Mouse (Mus musculus): ENCODE results near the gene Ttc24. TPM values are rescaled to one million over a fixed set of nuclear protein-coding genes. Genes with fewer than 3 reads are reported as not detected.

Ttc24 gene
- total RNA-seq, 2 experiments from 2014 or later = not detected

- no peak for DNase-seq
Measured at GRCm38 (mm10) chr3:88077441-88077840, 663 bp downstream of the Ttc24 start.

DNA sequence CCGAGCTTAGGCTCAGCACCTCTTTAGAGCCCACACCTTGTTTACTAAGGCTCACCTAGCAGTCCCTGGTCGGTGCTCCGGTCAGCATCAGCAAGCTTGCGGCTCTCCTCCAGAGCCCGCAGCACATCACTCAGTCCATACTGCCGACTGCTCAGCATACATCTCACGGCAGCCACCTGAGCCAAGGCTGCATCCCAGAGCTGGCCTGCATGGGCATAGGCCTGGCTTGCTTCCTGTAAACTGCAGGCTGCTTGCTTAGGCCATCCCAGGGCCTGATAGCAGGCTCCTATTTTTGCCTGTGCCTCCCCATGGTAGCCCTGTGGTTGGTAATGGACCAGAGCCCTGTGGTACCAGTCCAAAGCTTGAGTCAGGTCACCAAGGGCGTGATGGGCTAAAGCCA lies 3.3 kb downstream of the Ttc24 start:
- no peak for DNase-seq

- DNase-seq = no peak
Measured at GRCm38 (mm10) chr3:88074351-88074750, 3.8 kb downstream of the Ttc24 start.

DNA sequence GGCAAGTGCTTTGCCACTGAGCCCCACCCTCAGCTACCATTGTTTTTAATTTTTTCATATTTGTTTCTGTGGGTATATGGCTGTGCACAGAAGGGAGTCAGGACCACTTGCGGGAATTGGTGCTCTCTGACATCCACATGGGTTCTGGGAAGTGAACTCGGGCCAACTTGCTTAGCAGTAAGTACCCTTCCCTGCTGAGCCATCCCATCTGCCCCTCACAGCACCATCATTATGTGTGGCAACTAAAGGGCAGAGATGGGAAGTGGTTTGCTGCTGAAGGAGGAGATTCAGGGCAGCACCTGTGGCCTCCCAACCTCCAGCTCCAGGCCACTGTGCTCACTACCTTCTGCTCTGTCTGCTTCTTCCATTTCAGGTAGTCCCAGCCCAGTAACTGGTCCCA lies 4.5 kb downstream of the Ttc24 start:
- DNase-seq = no peak

GRCm38 (mm10) chr3:88071783-88072182 lies 6.3 kb downstream of the Ttc24 start:
- peak; percentile 87 for DNase-seq

DNA sequence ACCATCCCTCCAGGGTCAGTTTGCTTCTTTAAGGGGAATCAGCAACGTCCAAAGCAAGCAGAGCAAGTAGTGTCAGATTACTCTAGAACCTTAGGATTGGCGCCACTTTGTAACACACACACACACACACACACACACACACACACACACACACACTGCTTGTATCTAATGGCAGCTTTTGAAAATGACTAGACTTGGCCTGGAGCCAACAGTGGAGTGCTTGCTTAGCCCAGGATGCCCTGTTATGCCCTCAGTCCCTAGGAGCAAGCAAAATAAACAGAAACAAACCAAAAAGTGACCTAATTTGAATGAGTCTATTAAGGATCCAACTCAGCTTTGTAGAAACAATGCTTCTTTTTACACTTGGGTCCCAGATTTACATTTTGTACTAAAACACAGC lies 9.7 kb downstream of the Ttc24 start:
- DNase-seq = no peak

DNA sequence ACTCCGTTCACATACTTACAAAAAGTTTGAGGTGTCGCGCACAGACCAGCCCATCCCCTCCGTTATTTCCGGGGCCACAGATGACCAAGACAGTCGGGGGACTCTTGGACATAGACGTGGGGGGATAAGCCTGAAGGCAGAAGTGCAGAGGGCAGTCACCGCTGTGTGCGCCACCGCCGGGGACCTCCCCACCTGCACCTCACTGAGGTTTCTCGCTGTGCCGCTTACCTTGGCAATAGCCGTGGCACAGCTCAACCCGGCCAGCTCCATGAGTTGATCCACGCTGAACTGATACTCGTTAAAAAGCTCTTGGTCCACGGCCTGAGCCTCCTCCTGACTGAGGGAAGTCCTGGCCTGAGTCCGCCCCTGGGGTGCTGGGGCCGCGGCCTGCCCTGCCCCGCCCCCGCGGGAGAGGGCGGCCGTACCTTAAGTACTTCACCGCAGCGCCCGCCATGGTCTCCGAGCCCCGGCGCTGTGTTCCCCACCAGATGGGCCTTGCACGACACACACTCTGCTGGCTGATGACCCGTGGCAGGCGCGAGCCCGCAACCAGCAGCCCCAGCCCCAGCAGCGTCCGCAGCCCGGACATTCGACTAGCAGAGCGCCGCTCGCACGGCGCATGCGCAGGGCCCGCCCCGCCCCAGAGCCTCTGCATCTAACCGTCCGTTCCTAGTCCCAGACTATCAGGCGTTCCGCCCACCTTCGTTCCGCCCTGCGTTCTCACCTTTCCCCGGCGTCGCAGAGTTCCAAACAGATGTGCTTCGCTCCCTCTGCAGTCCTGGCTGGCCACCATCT lies 20.0 kb downstream of the Ttc24 start, which contains the start of gene Naxe:
Naxe (minus strand) TSS at position 594 of the 795 bp plus-strand sequence.
- DNase-seq = peak; percentile 87

- no peak for DNase-seq
Measured at GRCm38 (mm10) chr3:88057030-88057429, 21.1 kb downstream of the Ttc24 start.

DNA sequence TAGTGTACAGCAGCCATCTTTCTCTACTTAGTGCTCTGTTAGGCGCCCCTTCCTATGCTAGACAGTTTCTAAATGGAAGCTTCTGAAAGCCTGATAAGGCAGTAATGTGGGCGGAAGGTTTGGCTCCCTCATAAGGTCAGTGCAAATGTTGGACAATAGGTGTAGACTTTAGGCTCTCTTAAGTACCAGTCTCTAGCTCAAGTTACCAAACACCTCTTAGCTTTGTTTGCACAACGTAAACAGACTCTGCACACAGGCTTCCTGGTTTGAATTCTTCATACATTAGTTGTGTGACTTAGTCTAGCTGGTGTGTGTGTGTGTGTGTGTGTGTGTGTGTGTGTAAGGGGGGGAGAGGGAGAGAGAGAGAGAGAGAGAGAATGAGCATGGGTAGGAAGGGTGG lies 28.6 kb downstream of the Ttc24 start:
- no peak for DNase-seq

DNA sequence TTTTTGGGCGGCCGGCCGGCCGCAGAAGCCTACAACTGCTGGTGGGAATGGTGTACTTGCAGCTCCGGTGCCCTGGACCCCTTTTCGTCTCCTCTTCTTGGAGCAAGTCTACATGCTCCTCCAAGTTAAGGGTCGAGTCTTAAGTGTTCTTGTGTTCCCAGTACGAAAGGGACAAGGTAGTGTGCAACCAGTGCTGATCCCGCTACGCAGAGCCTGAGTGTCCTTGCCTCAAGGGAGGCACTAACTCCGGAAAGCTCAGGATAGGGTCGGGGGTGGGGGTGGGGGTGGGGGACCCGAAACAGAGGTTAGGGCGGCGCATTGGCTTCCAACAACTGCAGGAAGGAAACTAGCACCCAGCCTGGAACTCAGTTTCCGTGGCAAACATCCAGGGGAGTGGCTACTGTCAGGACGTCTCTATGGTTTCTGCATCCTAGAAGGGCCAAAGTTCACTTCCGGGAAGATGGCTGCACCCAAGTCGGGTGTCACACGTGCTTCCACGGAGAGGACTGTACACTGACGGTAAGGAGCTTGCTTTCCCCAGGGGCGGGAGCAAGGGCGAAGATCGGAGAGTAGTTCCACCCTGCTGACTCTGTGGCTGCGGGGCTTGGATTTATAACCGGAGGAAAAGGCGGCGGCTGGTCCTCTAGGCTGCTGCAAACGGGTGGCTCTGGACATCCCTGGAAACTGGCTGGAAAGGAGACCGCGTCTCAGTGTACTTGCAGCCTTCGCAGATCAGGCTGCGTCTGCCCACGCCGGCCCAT lies 35.3 kb downstream of the Ttc24 start, which contains the start of gene Gpatch4:
Gpatch4 (plus strand) TSS at position 448 of the 761 bp plus-strand sequence.
- DNase-seq = peak; percentile 74

DNA sequence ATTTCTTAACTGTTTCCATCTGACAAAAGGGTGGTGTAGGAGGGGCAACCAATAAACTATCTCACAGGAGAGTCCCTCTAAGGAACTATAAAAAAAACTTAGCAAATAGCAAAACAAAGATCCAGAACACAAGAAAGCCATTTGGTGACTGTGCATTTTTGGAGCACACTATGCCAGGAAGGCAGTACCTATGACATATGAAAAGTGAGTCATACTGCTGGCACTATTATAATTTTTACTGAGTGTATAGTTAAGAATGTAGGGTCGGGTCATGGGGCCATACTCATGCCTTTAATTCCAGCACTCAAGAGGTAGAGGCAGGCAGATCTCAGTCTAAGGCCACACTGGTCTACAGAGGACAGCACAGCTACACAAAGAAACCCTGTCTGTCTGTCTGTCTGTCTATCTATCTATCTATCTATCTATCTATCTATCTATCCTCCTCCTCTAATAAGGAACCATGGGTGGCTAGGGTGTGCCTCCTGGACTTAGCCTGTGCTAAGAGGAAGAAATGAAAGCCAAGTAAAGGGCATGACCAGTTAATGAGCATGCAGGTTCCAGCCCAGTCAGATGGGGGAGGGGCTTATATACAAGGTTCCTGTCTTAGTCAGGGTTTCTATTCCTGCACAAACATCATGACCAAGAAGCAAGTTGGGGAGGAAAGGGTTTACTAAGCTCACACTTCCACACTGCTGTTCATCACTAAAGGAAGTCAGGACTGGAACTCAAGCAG lies 42.4 kb downstream of the Ttc24 start:
- no peak for DNase-seq

GRCm38 (mm10) chr3:88033506-88033905 lies 44.6 kb downstream of the Ttc24 start:
- DNase-seq = no peak

GRCm38 (mm10) chr3:88030608-88031395 lies 47.3 kb downstream of the Ttc24 start:
- DNase-seq = no peak

- DNase-seq = no peak
Measured at GRCm38 (mm10) chr3:88027434-88028186, 50.5 kb downstream of the Ttc24 start, which contains the start of gene Hapln2. Gene Hapln2, minus strand, starts transcription at chr3:88027583.

DNA sequence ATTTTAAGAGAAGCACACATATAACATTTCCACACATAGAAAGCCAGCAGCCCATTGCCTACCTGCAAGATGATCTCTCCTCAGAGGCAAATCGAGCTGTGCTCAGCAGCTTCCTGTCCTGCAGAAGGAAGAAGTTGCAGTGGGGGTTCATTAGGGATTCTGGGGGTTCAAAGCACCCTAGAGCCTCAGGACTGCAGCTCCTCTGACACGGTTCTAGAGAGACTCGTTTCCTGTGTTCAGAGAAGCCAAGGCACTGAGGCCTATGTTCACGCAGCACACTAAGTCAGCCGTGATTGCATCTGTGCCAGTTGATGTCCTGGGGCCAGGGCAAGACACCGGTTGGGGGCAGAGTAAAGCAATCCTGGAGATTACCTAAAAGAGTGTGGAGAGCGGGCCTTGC lies 51.3 kb downstream of the Ttc24 start:
- no peak for DNase-seq

- DNase-seq = no peak
Measured at GRCm38 (mm10) chr3:88023192-88024074, 54.7 kb downstream of the Ttc24 start.

DNA sequence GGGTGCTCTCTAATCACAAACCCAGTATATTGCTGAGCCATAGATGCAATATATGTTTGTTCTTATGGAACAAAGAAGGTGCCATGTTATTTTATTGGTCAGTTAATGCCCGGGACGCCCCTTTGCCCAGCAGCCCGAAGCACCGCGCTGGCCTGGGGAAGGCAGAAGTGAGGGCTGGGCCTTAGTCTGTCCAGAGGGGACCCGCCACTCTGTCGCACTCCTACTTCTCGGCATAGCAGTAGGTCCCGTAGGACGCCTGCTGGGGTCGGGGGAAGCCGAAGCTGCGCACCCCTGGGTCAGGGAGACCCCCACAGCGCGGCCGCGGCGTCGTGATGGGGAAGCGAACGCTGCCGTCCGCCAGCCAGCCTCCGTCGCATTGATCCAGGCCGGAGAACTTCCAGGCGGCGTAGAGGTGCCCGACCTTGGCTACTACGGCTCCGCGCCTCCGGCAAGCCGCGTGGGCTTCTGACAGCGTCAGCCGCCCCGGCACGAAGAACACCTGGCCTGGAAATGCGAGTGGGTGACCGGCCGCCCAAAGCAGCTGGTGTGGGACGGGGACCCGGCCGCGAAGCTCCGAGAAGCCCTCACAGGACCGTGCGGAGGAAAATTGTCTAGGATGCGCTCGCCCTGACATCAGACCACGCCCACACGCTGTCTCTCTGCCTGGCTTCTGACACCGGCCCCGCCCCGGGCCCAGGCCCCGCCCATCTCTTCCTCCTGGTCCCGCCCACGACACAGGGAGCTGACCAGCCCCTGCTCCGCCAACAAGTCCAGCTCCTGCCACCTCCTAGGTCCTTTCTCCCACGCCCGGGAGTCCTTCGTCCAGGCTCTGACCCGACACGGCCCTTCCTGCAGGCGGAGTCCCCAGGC lies 55.5 kb downstream of the Ttc24 start:
- DNase-seq = peak; percentile 83

Measured in gastrocnemius, postnatal 10 days (tissue).